Mouse (Mus musculus): ENCODE measurements at regions not wholly inside any gene's neighbourhood (a gene's known extent, or its start where the extent isn't known, plus 50 kb on each side); places are given as distances from the start of the nearest gene placed in this dataset.
"Not testable (repeated sequence)": the region's sequence is repeated elsewhere in the genome, so short reads cannot be mapped to it uniquely, and the experiment has no call there.

GRCm38 (mm10) chr16:31549975-31550374 is 113.3 kb upstream of the Dlg1 start:
- ATAC-seq (replicated peaks in 1 of 2; ENCODE audit: insufficient read depth in 1 of 2, low FRiP score in 2 of 2, low TSS enrichment in 1 of 2, low read depth in 1 of 2, poor library complexity in 2 of 2, severe bottlenecking in 2 of 2): no peak

DNA sequence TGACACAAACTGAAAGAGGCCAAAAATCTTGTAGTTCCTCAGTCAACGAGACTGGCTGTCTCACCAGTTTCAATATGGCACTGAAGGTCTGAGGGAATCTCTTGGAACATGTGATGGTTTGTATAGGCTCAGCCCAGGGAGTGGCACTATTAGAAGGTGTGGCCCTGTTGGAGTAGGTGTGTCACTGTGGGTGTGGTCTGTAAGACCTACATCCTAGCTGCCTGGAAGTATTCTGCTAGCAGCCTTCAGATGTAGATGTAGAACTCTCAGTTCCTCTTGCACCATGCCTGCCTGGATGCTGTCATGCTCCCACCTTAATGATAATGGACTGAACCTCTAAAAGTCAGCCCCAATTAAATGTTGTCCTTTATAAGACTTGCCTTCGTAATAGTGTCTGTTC is 112.7 kb upstream of the Dlg1 start:
- ATAC-seq (replicated peaks in 1 of 2; ENCODE audit: insufficient read depth in 1 of 2, low FRiP score in 2 of 2, low TSS enrichment in 1 of 2, low read depth in 1 of 2, poor library complexity in 2 of 2, severe bottlenecking in 2 of 2): not testable (repeated sequence)

- no peak for ATAC-seq (replicated peaks in 1 of 2; ENCODE audit: insufficient read depth in 1 of 2, low FRiP score in 2 of 2, low TSS enrichment in 1 of 2, low read depth in 1 of 2, poor library complexity in 2 of 2, severe bottlenecking in 2 of 2)
Measured at GRCm38 (mm10) chr16:31551416-31552151, 111.7 kb upstream of the Dlg1 start.

- ATAC-seq (replicated peaks in 1 of 2; ENCODE audit: insufficient read depth in 1 of 2, low FRiP score in 2 of 2, low TSS enrichment in 1 of 2, low read depth in 1 of 2, poor library complexity in 2 of 2, severe bottlenecking in 2 of 2): no peak
Measured at GRCm38 (mm10) chr16:31553361-31554146, 109.7 kb upstream of the Dlg1 start.

DNA sequence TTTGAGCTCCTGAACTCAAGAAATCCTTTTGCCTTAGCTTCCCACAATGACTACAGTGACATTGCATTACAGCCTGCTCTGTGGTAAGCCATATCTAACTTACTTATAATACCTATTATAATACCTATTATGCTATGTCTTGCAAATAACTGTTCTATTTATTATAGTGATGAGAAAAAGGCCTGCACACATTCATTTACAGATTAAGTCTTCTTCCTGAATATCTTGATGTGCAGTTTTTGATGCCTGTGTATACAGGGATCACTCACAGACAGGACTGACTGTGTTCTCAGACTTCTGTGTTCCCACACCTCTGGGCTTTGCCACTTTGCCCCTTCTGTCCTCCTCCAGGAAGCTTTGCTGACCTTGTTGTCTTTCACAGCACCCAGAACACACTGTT is 102.8 kb upstream of the Dlg1 start:
- ATAC-seq (replicated peaks in 1 of 2; ENCODE audit: insufficient read depth in 1 of 2, low FRiP score in 2 of 2, low TSS enrichment in 1 of 2, low read depth in 1 of 2, poor library complexity in 2 of 2, severe bottlenecking in 2 of 2): no peak

- ATAC-seq (replicated peaks in 1 of 2; ENCODE audit: insufficient read depth in 1 of 2, low FRiP score in 2 of 2, low TSS enrichment in 1 of 2, low read depth in 1 of 2, poor library complexity in 2 of 2, severe bottlenecking in 2 of 2): no peak
Measured at GRCm38 (mm10) chr16:31564926-31565325, 98.3 kb upstream of the Dlg1 start.

GRCm38 (mm10) chr16:31568316-31568715 is 94.9 kb upstream of the Dlg1 start:
- ATAC-seq (replicated peaks in 1 of 2; ENCODE audit: insufficient read depth in 1 of 2, low FRiP score in 2 of 2, low TSS enrichment in 1 of 2, low read depth in 1 of 2, poor library complexity in 2 of 2, severe bottlenecking in 2 of 2): no peak

DNA sequence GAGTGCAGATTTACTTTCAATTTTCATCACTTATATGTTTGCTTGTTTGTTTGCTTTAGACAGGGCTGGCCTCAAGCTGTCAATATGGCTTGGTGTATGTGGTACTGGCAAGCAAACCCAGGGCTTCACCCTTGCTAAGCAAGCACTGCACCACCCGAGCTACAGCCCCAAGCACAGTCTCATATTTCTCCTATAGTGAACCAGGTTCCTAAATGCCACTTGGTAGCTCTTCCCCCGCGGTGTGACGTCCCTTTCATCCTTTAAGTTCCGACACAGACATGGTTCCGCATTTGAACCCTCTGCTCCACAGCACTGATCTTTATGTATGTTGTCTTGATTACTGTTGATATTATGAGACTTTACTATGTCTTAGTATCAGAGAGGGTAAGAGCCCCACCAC is 93.4 kb upstream of the Dlg1 start:
- no peak for ATAC-seq (replicated peaks in 1 of 2; ENCODE audit: insufficient read depth in 1 of 2, low FRiP score in 2 of 2, low TSS enrichment in 1 of 2, low read depth in 1 of 2, poor library complexity in 2 of 2, severe bottlenecking in 2 of 2)

DNA sequence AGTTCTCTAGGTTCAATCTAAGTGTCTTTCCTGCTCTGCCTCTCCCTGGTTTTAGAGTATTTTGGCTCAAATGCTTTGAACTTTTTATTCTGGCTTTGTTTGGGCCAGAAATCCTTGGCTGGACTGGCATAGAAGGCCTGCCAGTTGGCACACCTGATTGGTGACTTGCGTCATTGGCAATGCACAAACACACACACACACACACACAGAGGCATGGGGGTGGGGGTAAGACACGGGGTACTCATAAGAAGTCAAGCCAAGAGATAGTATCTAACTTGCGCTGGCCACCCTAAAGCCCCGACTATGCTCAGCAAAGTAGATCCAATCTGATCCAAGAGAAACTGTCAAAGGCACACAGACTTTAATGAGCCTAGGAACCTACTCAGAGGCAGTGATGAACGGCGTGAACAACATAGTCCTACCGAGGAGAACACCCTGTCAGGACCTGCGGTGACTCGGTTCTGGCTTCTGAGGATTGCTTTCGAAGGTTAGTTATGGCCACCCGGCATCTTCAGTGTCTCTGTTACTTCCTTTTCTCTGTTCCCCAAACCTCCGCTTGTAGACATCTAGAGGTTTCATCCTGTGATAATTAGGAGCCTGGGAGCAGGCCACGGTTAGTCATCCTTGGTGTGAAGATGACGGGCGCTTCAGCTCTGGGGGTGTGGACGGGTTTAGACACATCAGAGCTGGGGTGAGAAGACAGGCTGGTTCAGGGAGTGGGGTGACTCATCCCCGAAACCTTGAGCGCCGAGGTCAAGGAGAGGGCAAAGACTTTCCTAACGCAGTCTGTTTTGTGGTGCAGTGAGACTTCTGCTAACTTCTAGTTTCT is 92.7 kb upstream of the Dlg1 start:
- no peak for ATAC-seq (replicated peaks in 1 of 2; ENCODE audit: insufficient read depth in 1 of 2, low FRiP score in 2 of 2, low TSS enrichment in 1 of 2, low read depth in 1 of 2, poor library complexity in 2 of 2, severe bottlenecking in 2 of 2)

DNA sequence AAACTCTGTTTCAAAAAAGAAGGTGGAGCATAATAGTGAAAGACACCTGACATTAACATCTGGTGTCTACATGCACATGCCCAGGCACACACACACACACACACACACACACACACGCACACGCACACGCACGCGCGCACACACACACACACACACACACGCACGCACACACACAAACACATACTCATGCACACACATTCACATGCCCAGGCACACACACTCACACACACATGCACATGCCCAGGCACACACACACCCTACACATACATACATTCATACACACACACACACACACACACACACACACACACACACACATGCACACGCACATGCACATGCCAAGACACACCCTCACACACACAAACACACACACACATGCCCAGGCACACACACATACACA is 89.4 kb upstream of the Dlg1 start:
- not testable (repeated sequence) for ATAC-seq (replicated peaks in 1 of 2; ENCODE audit: insufficient read depth in 1 of 2, low FRiP score in 2 of 2, low TSS enrichment in 1 of 2, low read depth in 1 of 2, poor library complexity in 2 of 2, severe bottlenecking in 2 of 2)

DNA sequence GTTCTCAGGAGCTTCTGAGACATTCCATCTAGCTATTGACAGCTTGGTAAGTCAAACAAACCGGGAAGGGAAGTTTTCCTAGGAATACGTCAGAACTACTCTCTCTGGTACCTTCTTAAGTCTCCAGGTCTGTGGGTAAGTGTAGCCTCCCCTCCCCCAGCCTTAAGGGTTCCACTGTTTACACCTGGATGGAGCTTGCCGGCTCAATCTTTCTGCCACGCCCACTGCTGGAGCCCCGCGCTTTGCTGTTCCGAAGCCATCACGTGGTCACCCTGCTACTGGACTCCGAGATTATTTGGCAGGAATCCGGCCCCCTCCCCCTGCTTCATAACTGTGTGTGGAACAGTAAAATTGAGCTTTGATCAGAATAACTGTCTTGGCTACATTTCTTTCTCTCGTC is 87.6 kb upstream of the Dlg1 start:
- ATAC-seq (replicated peaks in 1 of 2; ENCODE audit: insufficient read depth in 1 of 2, low FRiP score in 2 of 2, low TSS enrichment in 1 of 2, low read depth in 1 of 2, poor library complexity in 2 of 2, severe bottlenecking in 2 of 2): not testable (repeated sequence)

- ATAC-seq (replicated peaks in 1 of 2; ENCODE audit: insufficient read depth in 1 of 2, low FRiP score in 2 of 2, low TSS enrichment in 1 of 2, low read depth in 1 of 2, poor library complexity in 2 of 2, severe bottlenecking in 2 of 2): no peak
Measured at GRCm38 (mm10) chr16:31576422-31576821, 86.8 kb upstream of the Dlg1 start.

- ATAC-seq (replicated peaks in 1 of 2; ENCODE audit: insufficient read depth in 1 of 2, low FRiP score in 2 of 2, low TSS enrichment in 1 of 2, low read depth in 1 of 2, poor library complexity in 2 of 2, severe bottlenecking in 2 of 2): no peak
Measured at GRCm38 (mm10) chr16:31577347-31577746, 85.9 kb upstream of the Dlg1 start.

DNA sequence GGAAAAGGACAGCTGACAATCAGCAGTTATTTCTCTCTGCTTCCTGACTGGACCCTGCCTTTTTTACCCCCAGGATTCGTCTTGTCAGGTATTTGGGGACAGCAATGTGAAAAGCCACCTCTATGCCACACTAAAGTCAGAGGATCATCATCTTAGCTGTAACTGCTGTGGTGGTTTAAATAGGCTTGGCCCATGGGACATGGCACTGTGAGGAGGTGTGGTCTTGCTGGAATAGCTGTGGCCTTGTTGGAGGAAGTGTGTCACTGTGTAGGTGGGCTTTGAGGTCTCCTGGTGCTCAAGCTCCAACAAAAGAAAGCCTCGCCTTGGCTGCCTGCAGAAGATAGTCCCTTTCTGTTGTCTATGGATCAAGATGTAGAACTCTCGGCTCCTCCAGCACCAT is 83.9 kb upstream of the Dlg1 start:
- ATAC-seq (replicated peaks in 1 of 2; ENCODE audit: insufficient read depth in 1 of 2, low FRiP score in 2 of 2, low TSS enrichment in 1 of 2, low read depth in 1 of 2, poor library complexity in 2 of 2, severe bottlenecking in 2 of 2): no peak

- ATAC-seq (replicated peaks in 1 of 2; ENCODE audit: insufficient read depth in 1 of 2, low FRiP score in 2 of 2, low TSS enrichment in 1 of 2, low read depth in 1 of 2, poor library complexity in 2 of 2, severe bottlenecking in 2 of 2): no peak
Measured at GRCm38 (mm10) chr16:31580779-31581178, 82.5 kb upstream of the Dlg1 start.

DNA sequence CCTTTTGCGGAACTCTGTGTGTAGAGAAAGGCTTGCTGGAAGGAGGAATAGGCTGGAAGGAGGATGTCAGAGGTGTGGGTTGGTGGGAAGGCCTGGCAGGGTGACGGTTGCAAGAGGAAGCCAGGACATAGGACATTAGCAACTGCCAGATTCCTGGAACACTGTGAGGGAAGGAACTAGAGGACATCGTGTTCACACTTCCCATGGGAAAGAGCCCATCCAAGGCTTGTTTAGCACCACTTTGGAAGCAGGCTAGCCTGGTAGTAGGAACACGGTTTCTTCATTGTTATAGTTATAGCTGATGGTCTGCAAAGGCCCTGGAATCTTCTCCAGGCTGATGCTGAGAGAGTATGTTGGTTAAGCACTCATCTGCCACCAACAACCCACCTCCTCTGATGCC is 80.4 kb upstream of the Dlg1 start:
- ATAC-seq (replicated peaks in 1 of 2; ENCODE audit: insufficient read depth in 1 of 2, low FRiP score in 2 of 2, low TSS enrichment in 1 of 2, low read depth in 1 of 2, poor library complexity in 2 of 2, severe bottlenecking in 2 of 2): no peak

GRCm38 (mm10) chr16:31583627-31584026 is 79.6 kb upstream of the Dlg1 start:
- ATAC-seq (replicated peaks in 1 of 2; ENCODE audit: insufficient read depth in 1 of 2, low FRiP score in 2 of 2, low TSS enrichment in 1 of 2, low read depth in 1 of 2, poor library complexity in 2 of 2, severe bottlenecking in 2 of 2): no peak

DNA sequence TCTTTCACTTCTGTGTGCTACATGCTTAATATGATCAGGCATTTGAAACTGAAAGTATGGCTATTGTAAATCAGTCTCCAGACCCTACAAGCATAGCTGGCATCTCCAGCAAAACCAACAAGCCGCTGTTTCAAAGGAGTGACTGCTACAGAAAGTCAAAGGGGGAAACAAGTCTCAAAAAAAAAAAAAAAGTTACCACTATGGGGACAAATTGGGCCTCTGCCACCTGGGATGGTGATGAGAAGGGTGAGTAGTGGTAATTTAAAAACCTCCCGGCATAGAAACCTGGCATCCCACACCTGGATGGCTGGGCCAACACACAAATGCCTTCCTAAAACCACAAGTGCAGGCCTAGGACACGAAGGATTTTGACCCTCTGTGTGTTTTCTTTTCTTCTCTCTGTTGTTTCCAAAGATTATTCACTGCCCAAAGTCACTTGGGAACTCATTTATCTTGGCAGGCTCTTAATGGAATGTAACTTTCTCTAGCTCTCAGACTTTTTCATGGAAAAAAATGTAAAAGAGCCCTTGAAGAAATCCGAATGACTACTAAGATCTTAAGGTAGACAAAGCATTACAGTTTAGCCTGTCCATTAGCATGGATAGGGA is 78.9 kb upstream of the Dlg1 start:
- ATAC-seq (replicated peaks in 1 of 2; ENCODE audit: insufficient read depth in 1 of 2, low FRiP score in 2 of 2, low TSS enrichment in 1 of 2, low read depth in 1 of 2, poor library complexity in 2 of 2, severe bottlenecking in 2 of 2): no peak

Data from hematopoietic stem cell, adult 5-6 weeks (primary cell).